Mouse (Mus musculus) CD8-positive naive resting alpha-beta T cell, adult 2 months (primary cell): ENCODE measurements around the gene Mylpf.

ENCODE experiments used
- DNase-seq, 2 experiments: peaks; one replicate each; pipeline ENCODE4 v3.0.0; 2022; ENCODE audit warnings: low read depth in 2 of 2, low spot score in 2 of 2

Gene Mylpf

GRCm38 (mm10) chr7:127206606-127207005 is 2.1 kb upstream of the Mylpf start:
- no peak for DNase-seq

- DNase-seq: peak; percentile 33 to 39
Observed at GRCm38 (mm10) chr7:127207374-127208294, 1.1 kb upstream of the Mylpf start.

- DNase-seq: no peak
Observed at GRCm38 (mm10) chr7:127208295-127208552, 466 bp upstream of the Mylpf start, which contains the start of gene Tbc1d10b. TSS of gene Tbc1d10b (minus strand) at chr7:127208468.

GRCm38 (mm10) chr7:127209851-127210250 is 1.2 kb downstream of the Mylpf start:
- no peak for DNase-seq

GRCm38 (mm10) chr7:127210266-127210665 is 1.6 kb downstream of the Mylpf start:
- no peak for DNase-seq

- DNase-seq: peak; percentile 31 to 32
Observed at GRCm38 (mm10) chr7:127211014-127211745, 2.5 kb downstream of the Mylpf start.

GRCm38 (mm10) chr7:127212432-127213250 is 4.0 kb downstream of the Mylpf start:
- DNase-seq: no peak

GRCm38 (mm10) chr7:127213485-127213884 is 4.8 kb downstream of the Mylpf start:
- peak in 1 of 2 experiments; percentile 48 for DNase-seq

- DNase-seq: no peak
Observed at GRCm38 (mm10) chr7:127213930-127214329, 5.2 kb downstream of the Mylpf start.

GRCm38 (mm10) chr7:127214521-127214920 is 5.8 kb downstream of the Mylpf start:
- no peak for DNase-seq

GRCm38 (mm10) chr7:127214981-127215871 is 6.5 kb downstream of the Mylpf start:
- DNase-seq: peak; percentile 65 to 79

- DNase-seq: no peak
Observed at GRCm38 (mm10) chr7:127216307-127216706, 7.6 kb downstream of the Mylpf start.

- DNase-seq: no peak
Observed at GRCm38 (mm10) chr7:127217475-127217874, 8.8 kb downstream of the Mylpf start.

- peak; percentile 43 to 56 for DNase-seq
Observed at GRCm38 (mm10) chr7:127217901-127218642, 9.4 kb downstream of the Mylpf start.

GRCm38 (mm10) chr7:127218670-127219069 is 10.0 kb downstream of the Mylpf start:
- no peak for DNase-seq

GRCm38 (mm10) chr7:127220440-127220839 is 11.8 kb downstream of the Mylpf start:
- peak; percentile 20 to 42 for DNase-seq

- DNase-seq: no peak
Observed at GRCm38 (mm10) chr7:127223106-127223505, 14.4 kb downstream of the Mylpf start.

GRCm38 (mm10) chr7:127223515-127224478 is 15.1 kb downstream of the Mylpf start:
- DNase-seq: no peak

- DNase-seq: no peak
Observed at GRCm38 (mm10) chr7:127224616-127225015, 15.9 kb downstream of the Mylpf start.
